Mouse (Mus musculus) neural tube, embryonic 15.5 days (tissue): Measurements from ENCODE around the gene Tnik. TPM values are rescaled to one million over a fixed set of nuclear protein-coding genes. Genes with fewer than 3 reads are reported as not detected.
A peak's percentile ranks its signal among the peaks of the same experiment; 100 is the strongest.

Source experiments
- ATAC-seq: fragments of 200-750 bp; cut with Nextera tagmentation; 2 replicates; pipeline ENCODE4 v1.8.0; 2017; ENCODE audit warnings: mild to moderate bottlenecking, moderate TSS enrichment, moderate library complexity; ENCODE audit not compliant: low FRiP score
- H3K27ac ChIP-seq: fragments of 300-500 bp; sonication (generic); replicated peaks from 2 replicates; pipeline ENCODE4 v1.5.1; 2015; ENCODE audit warnings: mild to moderate bottlenecking, inconsistent platforms
- H3K27me3 ChIP-seq: fragments of 300-500 bp; sonication (generic); replicated peaks from 2 replicates; pipeline ENCODE4 v1.6.1; 2015; ENCODE audit warnings: inconsistent platforms
- H3K36me3 ChIP-seq: fragments of 300-500 bp; sonication (generic); 2 replicates; pipeline ENCODE4 v1.6.1; 2015; ENCODE audit warnings: inconsistent platforms
- H3K4me1 ChIP-seq: fragments of 300-500 bp; sonication (generic); 2 replicates; pipeline ENCODE4 v1.6.1; 2015; ENCODE audit warnings: inconsistent platforms
- H3K4me2 ChIP-seq: fragments of 300-500 bp; sonication (generic); 2 replicates; pipeline ENCODE4 v1.6.1; 2015; ENCODE audit warnings: inconsistent platforms, mild to moderate bottlenecking, moderate library complexity
- H3K4me3 ChIP-seq: fragments of 300-500 bp; sonication (generic); replicated peaks from 2 replicates; pipeline ENCODE4 v1.5.1; 2015; ENCODE audit warnings: mild to moderate bottlenecking, inconsistent platforms
- H3K9ac ChIP-seq: fragments of 300-500 bp; sonication (generic); replicated peaks from 2 replicates; pipeline ENCODE4 v1.6.1; 2015; ENCODE audit warnings: mild to moderate bottlenecking, inconsistent platforms
- H3K9me3 ChIP-seq: fragments of 300-500 bp; sonication (generic); replicated peaks from 2 replicates; pipeline ENCODE4 v1.6.1; 2016; ENCODE audit warnings: inconsistent platforms
- WGBS: fragments of 180-500 bp; shearing (Covaris S2); methylation state at CpG from one replicate; pipeline ENCODE4 v1.1.7; 2015; ENCODE audit warnings: mixed read lengths; 5-methylcytosine and 5-hydroxymethylcytosine counted together
- polyA plus RNA-seq: library from polyadenylated mRNA; unstranded; fragments of >200 nt; fragmentation: Nextera tagmentation; extraction: Ambion mirVana; gene quantifications from 2 replicates; pipeline ENCODE4 v1.2.1, GENCODE M21; 2015

The Tnik gene
- polyA plus RNA-seq, 1 experiment from 2014 or later, result 67.3 TPM

DNA sequence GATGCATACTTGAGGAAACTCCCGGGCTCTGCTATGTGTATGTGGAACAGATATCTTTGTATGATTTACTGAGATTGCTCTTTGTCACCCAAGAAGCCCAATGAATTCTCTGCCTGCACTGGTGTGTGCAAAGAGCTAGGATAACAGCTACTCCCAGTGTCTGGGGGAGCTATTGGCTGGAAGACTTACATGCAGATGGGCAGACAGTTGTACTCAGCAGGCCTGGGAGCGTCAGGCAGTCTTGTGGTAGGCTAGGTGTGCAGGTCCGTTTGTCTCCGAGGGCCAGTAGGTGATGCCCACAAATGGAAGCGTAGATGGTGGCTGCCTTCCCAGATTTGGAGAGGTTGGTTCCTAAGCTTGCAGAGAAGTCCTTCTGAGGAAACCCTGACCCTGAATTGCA is 2.6 kb downstream of the Tnik start:
- Histone ChIP-seq H3K4me3 (peak overlapping the region; percentile 58), H3K4me2 (peak overlapping the region; percentile 87), H3K27ac (peak overlapping the region; percentile 93), H3K4me1 (peaks cover 49% of the 10 kb centered on the region), H3K36me3 (no peaks in the 10 kb centered on the region), H3K9me3 (no peaks in the 10 kb centered on the region), H3K9ac (peak overlapping the region; percentile 93), H3K27me3 (no peaks in the 10 kb centered on the region)
- WGBS, result 38% methylated on average over 5 of the region's 5 CpGs
- ATAC-seq, result no peak

DNA sequence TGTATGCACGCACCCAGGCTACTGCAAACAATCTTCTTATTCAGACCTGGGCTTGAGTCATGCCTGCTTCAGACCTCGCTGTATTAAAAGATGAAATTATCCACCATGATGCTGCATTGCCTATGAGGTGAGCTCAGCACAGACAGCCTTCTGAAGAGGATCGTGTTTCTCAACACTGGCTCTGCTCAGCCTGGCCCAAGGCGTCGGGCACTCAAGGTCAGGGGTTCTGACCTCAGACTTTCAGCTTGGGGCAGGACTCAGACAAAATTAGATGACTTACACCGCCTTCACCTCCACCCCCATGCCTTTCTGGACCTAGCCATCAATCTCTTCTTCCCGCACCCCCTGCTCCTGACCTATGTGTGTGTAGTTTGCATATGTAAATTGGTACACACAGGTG is 4.2 kb downstream of the Tnik start:
- Histone ChIP-seq H3K27ac (no peak overlapping the region), H3K27me3 (no peaks in the 10 kb centered on the region), H3K9ac (no peak overlapping the region), H3K4me2 (peak overlapping the region; percentile 87), H3K36me3 (no peaks in the 10 kb centered on the region), H3K4me3 (no peak overlapping the region), H3K9me3 (no peaks in the 10 kb centered on the region), H3K4me1 (peaks cover 55% of the 10 kb centered on the region)
- 82% methylated on average over 7 of the region's 7 CpGs for WGBS
- no peak for ATAC-seq

DNA sequence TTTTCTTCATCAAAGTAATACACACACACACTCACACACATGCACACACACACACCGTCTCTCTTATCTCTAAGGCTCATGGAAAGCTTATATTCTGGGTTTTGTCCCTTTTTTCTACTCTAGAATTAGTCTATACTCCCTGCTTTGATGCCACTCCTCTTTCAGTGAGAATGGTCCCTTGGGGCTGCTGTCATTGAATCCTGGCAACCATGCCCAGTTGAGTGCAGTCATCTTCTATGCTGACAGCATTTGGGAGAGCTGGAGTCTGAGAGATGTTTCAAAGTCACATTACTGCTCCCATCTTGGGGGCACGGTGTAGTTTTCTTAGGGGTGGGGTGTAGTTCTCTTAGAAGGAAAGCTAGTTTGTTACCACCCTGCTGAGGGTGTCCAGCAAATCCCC is 6.7 kb downstream of the Tnik start:
- H3K36me3 ChIP-seq, result no peaks in the 10 kb centered on the region
- no peak overlapping the region for H3K4me3 ChIP-seq
- H3K4me2 ChIP-seq, result no peak overlapping the region
- H3K27me3 ChIP-seq, result no peaks in the 10 kb centered on the region
- H3K9me3 ChIP-seq, result no peaks in the 10 kb centered on the region
- peaks cover 53% of the 10 kb centered on the region for H3K4me1 ChIP-seq
- no peak for ATAC-seq
- H3K27ac ChIP-seq, result no peak overlapping the region
- H3K9ac ChIP-seq, result no peak overlapping the region
- 49% methylated on average over 2 of the region's 2 CpGs for WGBS

DNA sequence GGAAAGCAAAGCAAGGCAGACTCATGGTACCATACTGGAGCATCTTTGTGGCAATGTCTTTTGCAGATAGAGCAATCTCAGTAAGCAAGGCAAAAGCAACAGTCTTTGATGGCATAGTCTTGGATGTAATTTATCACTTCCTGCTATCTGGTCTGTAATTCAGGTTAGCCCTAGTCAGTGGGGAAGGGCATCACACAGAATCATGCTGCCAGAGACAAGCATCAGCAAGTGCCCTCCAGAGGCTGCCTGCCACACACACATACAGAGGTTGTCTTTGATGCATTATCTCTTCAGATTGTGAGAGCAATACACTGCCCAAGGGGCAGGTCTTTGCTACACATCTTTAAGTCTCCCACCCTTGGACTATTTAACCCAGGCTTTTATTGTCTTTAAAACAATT is 8.9 kb downstream of the Tnik start:
- no peak for ATAC-seq
- no peak overlapping the region for H3K4me2 ChIP-seq

DNA sequence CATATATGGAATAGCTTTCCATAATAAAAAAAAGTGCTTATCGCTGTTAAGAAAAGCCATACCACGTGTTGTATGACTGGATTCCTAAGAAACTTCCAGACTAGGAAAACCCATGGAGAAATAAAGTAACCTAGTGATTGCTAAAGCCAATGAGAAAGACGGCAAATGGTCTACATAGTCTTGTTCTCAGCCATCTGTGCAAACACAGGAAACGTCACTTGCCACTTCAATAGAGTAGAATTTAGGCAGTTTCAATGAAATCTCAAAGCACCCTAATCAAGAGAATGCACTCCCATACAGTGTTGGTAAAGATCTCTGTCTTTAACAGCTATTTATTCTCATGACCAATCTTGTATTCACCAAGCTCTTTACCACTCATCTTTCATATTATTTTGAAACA is 11.7 kb downstream of the Tnik start:
- H3K9me3 ChIP-seq, result no peaks in the 10 kb centered on the region
- H3K4me3 ChIP-seq, result no peak overlapping the region
- no peak overlapping the region for H3K9ac ChIP-seq
- H3K36me3 ChIP-seq, result peaks cover 4% of the 10 kb centered on the region; the same call in 1 of the 2 replicates
- no peaks in the 10 kb centered on the region for H3K27me3 ChIP-seq
- H3K4me1 ChIP-seq, result peaks cover 17% of the 10 kb centered on the region
- WGBS, result 90% methylated on average over 4 of the region's 4 CpGs
- no peak for ATAC-seq
- no peak overlapping the region for H3K27ac ChIP-seq
- H3K4me2 ChIP-seq, result no peak overlapping the region

More for the DNA sequence above, 8.9 kb downstream of the Tnik start:
- Histone ChIP-seq H3K36me3 (peaks cover 3% of the 10 kb centered on the region; the same call in 1 of the 2 replicates), H3K4me1 (peaks cover 39% of the 10 kb centered on the region), H3K27ac (no peak overlapping the region), H3K4me3 (no peak overlapping the region), H3K9me3 (no peaks in the 10 kb centered on the region), H3K9ac (no peak overlapping the region), H3K27me3 (no peaks in the 10 kb centered on the region)

DNA sequence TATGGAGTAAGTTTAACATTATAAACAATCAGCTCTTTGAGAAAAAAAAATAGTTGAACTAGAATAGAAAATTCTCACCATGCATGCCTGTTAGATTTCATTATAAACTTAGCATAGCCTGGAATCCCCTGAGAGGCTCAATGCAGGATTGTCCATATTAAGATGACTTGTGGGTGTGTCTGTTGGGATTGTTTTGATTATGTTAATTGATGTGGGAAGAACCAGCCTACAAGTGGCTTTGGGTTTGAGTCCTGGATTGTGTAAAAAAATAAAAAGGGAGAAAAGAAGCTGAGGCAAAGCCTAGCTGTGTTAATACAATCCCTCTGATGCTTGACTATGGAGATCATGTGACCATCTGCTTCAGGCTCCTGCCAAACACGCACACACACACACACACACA is 26.7 kb downstream of the Tnik start:
- H3K27ac ChIP-seq, result no peak overlapping the region
- peaks cover 3% of the 10 kb centered on the region; the same call in 1 of the 2 replicates for H3K4me1 ChIP-seq
- H3K9ac ChIP-seq, result no peak overlapping the region
- no peak overlapping the region for H3K4me2 ChIP-seq
- 79% methylated on average over 1 of the region's 1 CpGs for WGBS
- no peaks in the 10 kb centered on the region for H3K36me3 ChIP-seq
- ATAC-seq, result no peak
- H3K9me3 ChIP-seq, result no peaks in the 10 kb centered on the region
- no peak overlapping the region for H3K4me3 ChIP-seq
- no peaks in the 10 kb centered on the region for H3K27me3 ChIP-seq

DNA sequence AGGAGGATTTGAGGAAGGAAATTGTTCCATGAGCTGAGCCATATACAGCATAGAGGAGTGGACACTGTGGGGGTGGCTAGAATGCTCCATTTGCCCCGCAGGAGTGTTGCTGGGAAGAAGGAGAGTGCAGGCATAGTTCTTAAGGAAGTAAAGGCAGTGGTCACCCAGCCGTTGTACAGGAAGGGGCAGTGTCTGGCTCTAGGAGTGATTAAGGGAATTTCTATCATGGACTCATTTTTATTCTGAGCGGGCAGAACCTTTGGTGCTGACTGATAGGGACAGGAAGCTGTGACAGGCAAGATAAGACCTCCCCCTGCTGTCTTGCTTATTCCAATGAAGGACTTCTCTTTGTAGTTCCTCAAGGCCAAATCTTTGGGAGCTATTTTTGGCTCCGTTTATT is 38.4 kb downstream of the Tnik start:
- Histone ChIP-seq H3K9ac (no peak overlapping the region), H3K36me3 (no peaks in the 10 kb centered on the region), H3K4me2 (no peak overlapping the region), H3K27ac (no peak overlapping the region), H3K27me3 (no peaks in the 10 kb centered on the region), H3K4me3 (no peak overlapping the region), H3K4me1 (no peaks in the 10 kb centered on the region), H3K9me3 (no peaks in the 10 kb centered on the region)
- 85% methylated on average over 4 of the region's 4 CpGs for WGBS
- no peak for ATAC-seq

DNA sequence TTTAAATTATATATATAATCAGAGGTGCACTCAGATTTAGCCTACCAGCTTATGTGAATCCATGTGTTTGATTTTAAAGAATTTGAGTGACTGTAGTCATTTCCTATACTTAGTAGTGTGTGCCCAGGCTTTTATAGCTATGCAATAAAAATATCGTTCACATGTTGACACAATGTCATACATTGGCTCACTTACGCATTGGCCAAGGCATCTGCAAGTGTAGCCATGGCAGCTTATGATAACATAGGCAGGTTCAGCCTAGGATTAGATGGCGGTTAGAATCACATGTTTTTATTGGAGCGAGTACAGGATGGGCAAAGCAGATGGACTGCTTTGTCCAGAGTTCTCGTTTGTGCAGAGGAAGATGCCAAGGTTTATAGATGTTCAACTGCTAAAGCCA is 40.9 kb downstream of the Tnik start:
- 90% methylated on average over 5 of the region's 5 CpGs for WGBS
- no peaks in the 10 kb centered on the region for H3K36me3 ChIP-seq
- H3K27me3 ChIP-seq, result no peaks in the 10 kb centered on the region
- H3K4me1 ChIP-seq, result no peaks in the 10 kb centered on the region
- no peaks in the 10 kb centered on the region for H3K9me3 ChIP-seq
- no peak overlapping the region for H3K4me2 ChIP-seq
- H3K9ac ChIP-seq, result no peak overlapping the region
- H3K4me3 ChIP-seq, result no peak overlapping the region
- no peak for ATAC-seq
- H3K27ac ChIP-seq, result no peak overlapping the region

DNA sequence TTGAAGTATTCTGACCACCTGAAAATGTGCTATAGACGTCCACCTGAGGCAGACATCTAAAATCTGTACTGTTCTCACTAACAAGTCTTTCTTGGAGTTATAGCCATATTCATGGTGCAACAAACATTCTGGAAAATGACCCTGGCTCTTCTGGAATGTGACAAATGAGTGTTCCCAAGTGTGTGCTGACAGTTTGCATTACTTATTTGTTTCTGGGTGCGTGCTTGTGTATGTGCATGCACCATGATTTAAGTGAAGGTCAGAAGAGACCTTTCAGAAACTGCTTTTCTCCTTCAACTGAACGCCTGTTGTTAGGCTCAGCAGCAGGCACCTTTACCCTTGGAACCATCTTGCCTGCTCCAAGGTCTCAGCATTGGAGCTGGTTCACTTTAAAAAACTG is 43.8 kb downstream of the Tnik start:
- no peaks in the 10 kb centered on the region for H3K36me3 ChIP-seq
- no peak overlapping the region for H3K9ac ChIP-seq
- H3K4me1 ChIP-seq, result no peaks in the 10 kb centered on the region; the same call in 1 of the 2 replicates
- H3K27me3 ChIP-seq, result no peaks in the 10 kb centered on the region
- H3K9me3 ChIP-seq, result no peaks in the 10 kb centered on the region
- no peak overlapping the region for H3K4me2 ChIP-seq
- WGBS, result 87% methylated on average over 3 of the region's 3 CpGs
- ATAC-seq, result no peak
- no peak overlapping the region for H3K27ac ChIP-seq
- no peak overlapping the region for H3K4me3 ChIP-seq

DNA sequence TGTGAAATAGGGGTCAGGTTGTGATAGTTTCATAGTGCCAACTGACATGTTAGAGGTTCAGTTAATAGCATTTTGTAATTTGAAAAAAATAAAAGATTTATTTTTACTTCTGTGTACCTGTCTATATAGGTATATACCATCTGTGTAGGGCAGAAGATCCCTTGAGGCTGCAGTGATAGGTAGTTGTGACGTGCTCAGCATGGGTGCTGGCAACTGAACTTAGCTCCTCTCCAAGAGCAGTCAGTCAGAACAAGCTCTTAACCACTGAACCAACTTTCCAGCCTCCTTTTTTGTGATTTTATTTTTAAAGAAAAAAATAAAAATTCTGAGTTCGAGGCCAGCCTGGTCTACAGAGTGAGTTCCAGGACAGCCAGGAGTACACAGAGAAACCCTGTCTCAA is 51.4 kb downstream of the Tnik start:
- no peaks in the 10 kb centered on the region for H3K27me3 ChIP-seq
- H3K4me3 ChIP-seq, result no peak overlapping the region
- no peak overlapping the region for H3K9ac ChIP-seq
- WGBS, result 87% methylated on average over 2 of the region's 2 CpGs
- ATAC-seq, result no peak
- no peak overlapping the region for H3K27ac ChIP-seq
- no peaks in the 10 kb centered on the region for H3K9me3 ChIP-seq
- no peak overlapping the region for H3K4me2 ChIP-seq
- H3K36me3 ChIP-seq, result no peaks in the 10 kb centered on the region
- no peaks in the 10 kb centered on the region; the same call in 1 of the 2 replicates for H3K4me1 ChIP-seq

DNA sequence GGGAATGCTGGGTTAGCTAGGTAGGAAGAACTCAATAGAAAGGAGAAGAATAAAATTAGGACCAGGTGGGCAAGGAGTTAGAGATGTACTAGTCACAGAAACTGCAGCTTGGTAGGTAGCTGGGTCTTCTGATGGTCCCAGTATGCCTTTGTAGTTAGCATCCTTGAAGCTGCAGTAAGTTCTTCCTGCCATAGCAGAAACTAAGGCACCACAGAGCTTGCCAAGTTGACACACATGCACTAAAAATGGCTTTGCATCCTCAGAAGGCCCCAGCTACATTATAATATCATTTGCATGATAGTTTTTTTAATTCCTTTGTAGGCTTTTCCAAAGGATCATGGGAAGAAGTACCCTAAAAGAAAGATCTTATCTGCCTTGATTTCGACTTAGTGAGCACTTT is 54.3 kb downstream of the Tnik start:
- Histone ChIP-seq H3K4me1 (peaks cover 18% of the 10 kb centered on the region; the same call in 1 of the 2 replicates), H3K9me3 (no peaks in the 10 kb centered on the region), H3K4me2 (no peak overlapping the region), H3K36me3 (no peaks in the 10 kb centered on the region), H3K27ac (no peak overlapping the region), H3K27me3 (no peaks in the 10 kb centered on the region), H3K4me3 (no peak overlapping the region), H3K9ac (no peak overlapping the region)
- 81% methylated on average over 1 of the region's 1 CpGs for WGBS
- no peak for ATAC-seq

DNA sequence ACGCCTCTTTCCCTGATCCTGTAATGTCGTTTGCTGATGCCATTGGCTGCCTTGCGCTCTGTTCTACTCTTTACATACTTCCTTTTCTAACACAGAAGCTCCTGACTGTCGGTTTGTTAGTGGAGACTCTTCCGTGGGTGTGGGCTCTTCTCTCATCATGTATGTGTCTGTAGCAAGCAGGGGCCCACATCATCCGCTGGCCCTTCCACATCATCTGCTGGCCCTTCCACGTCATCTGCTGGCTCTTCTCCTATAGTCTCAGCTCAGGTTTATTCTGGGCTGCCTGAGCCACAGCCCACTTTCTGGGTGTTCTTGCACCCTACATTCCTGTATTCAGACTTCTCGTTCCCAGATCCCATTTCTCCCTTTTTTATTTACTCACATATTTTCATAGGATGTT is 58.6 kb downstream of the Tnik start:
- Histone ChIP-seq H3K4me2 (no peak overlapping the region), H3K9ac (no peak overlapping the region), H3K27me3 (no peaks in the 10 kb centered on the region), H3K4me1 (peaks cover 31% of the 10 kb centered on the region), H3K27ac (no peak overlapping the region), H3K36me3 (no peaks in the 10 kb centered on the region), H3K9me3 (no peaks in the 10 kb centered on the region), H3K4me3 (no peak overlapping the region)
- WGBS, result 91% methylated on average over 8 of the region's 8 CpGs
- no peak for ATAC-seq
